Mouse (Mus musculus) B cell, adult 2 months (primary cell): ENCODE measurements around the gene Mfap3.
A peak's percentile ranks its signal among the peaks of the same experiment; 100 is the strongest.

Experiments used
- DNase-seq, 2 experiments: peaks; one replicate each; pipeline ENCODE4 v3.0.0; 2022

Mfap3 gene

GRCm38 (mm10) chr11:57518091-57518750 is at the start of gene Mfap3, which contains the start of gene Fam114a2:
Mfap3 (plus strand) TSS chr11:57518664.
Fam114a2 (minus strand) TSS chr11:57518617.
- DNase-seq = peak; percentile 96

- DNase-seq = peak; percentile 38 to 48
Measured at GRCm38 (mm10) chr11:57468706-57469105, 49.8 kb upstream of the Mfap3 start.

- no peak for DNase-seq
Measured at GRCm38 (mm10) chr11:57470056-57470455, 48.4 kb upstream of the Mfap3 start.

GRCm38 (mm10) chr11:57470979-57471378 is 47.5 kb upstream of the Mfap3 start:
- DNase-seq = no peak

GRCm38 (mm10) chr11:57474296-57474941 is 44.0 kb upstream of the Mfap3 start:
- DNase-seq = no peak

- peak; percentile 35 to 36 for DNase-seq
Measured at GRCm38 (mm10) chr11:57475119-57475518, 43.3 kb upstream of the Mfap3 start.

GRCm38 (mm10) chr11:57478077-57478476 is 40.4 kb upstream of the Mfap3 start:
- DNase-seq = no peak

GRCm38 (mm10) chr11:57488436-57488835 is 30.0 kb upstream of the Mfap3 start:
- DNase-seq = no peak

GRCm38 (mm10) chr11:57496462-57497039 is 21.9 kb upstream of the Mfap3 start:
- no peak for DNase-seq

- DNase-seq = no peak
Measured at GRCm38 (mm10) chr11:57497701-57498100, 20.8 kb upstream of the Mfap3 start.

GRCm38 (mm10) chr11:57498215-57498614 is 20.2 kb upstream of the Mfap3 start:
- no peak for DNase-seq

GRCm38 (mm10) chr11:57503155-57503554 is 15.3 kb upstream of the Mfap3 start:
- no peak for DNase-seq

- DNase-seq = no peak
Measured at GRCm38 (mm10) chr11:57506899-57507298, 11.6 kb upstream of the Mfap3 start.

- no peak for DNase-seq
Measured at GRCm38 (mm10) chr11:57515218-57515617, 3.2 kb upstream of the Mfap3 start.

GRCm38 (mm10) chr11:57516946-57517441 is 1.5 kb upstream of the Mfap3 start:
- DNase-seq = no peak

GRCm38 (mm10) chr11:57518751-57519148 is 286 bp downstream of the Mfap3 start:
- DNase-seq = no peak

- DNase-seq = no peak
Measured at GRCm38 (mm10) chr11:57519304-57519703, 840 bp downstream of the Mfap3 start.

- DNase-seq = no peak
Measured at GRCm38 (mm10) chr11:57521206-57521605, 2.7 kb downstream of the Mfap3 start.

GRCm38 (mm10) chr11:57522046-57522445 is 3.6 kb downstream of the Mfap3 start:
- DNase-seq = no peak

- DNase-seq = no peak
Measured at GRCm38 (mm10) chr11:57523418-57523817, 5.0 kb downstream of the Mfap3 start.

GRCm38 (mm10) chr11:57524597-57524996 is 6.1 kb downstream of the Mfap3 start:
- DNase-seq = no peak

GRCm38 (mm10) chr11:57525900-57526299 is 7.4 kb downstream of the Mfap3 start:
- no peak for DNase-seq

- no peak for DNase-seq
Measured at GRCm38 (mm10) chr11:57527506-57527905, 9.0 kb downstream of the Mfap3 start.

- no peak for DNase-seq
Measured at GRCm38 (mm10) chr11:57529111-57529510, 10.6 kb downstream of the Mfap3 start.
